Mouse (Mus musculus): ENCODE measurements at regions not wholly inside any gene's neighbourhood (a gene's known extent, or its start where the extent isn't known, plus 50 kb on each side); places are given as distances from the start of the nearest gene placed in this dataset.
A peak's percentile ranks its signal among the peaks of the same experiment; 100 is the strongest.

DNA sequence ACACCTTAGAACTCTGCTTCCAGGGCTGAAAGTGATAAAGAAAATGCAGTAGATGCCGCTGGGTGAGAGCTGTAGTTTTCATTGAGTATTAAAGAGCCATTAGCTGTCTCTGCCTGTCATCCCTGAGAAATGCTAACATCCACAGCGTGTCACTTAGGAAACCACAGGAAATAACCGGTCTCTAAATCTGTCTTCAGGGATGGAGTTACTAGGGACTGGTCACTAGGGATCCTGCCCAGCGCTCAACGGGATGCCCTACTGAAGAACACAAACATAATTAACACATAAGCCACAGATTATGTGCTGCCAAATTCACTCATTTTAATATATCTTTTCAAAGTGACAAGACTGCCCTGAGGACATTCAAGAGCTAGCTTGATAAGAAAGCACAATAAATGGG, 329.3 kb upstream of the Cdh4 start:
- no peak overlapping the region for H3K9ac ChIP-seq (replicated peaks)
- no peaks in the 10 kb centered on the region for H3K27me3 ChIP-seq
- WGBS: 48% methylated on average over 5 of the region's 5 CpGs
- H3K4me1 ChIP-seq: peaks cover 4% of the 10 kb centered on the region; the same call in 1 of the 2 replicates
- no peaks in the 10 kb centered on the region for H3K9me3 ChIP-seq
- no peaks in the 10 kb centered on the region for H3K36me3 ChIP-seq
- H3K27ac ChIP-seq (replicated peaks): no peak overlapping the region
- ATAC-seq (ENCODE audit: low FRiP score, low read depth): no peak
- H3K4me3 ChIP-seq: no peak overlapping the region
- no peak overlapping the region for H3K4me2 ChIP-seq (replicated peaks)

DNA sequence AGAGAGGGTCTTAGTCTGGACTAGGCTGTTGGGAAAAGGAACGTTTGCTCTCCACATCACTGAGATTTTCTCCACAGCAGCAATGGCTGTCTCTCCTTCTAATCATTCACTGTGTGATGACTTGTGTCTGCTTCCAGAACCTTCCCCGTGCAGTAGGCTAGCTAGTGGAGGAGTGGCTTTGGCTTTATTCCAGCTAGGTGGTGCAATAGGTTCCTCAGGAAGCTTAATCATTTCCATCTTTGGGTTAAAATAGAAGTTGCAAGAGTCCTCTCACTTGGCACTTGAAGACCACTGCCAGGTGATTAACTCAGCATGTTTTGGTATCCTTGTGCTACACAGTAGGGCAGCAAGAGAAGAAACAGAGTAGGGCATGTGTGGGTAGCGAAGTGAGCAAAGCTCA, 314.2 kb upstream of the Cdh4 start:
- 90% methylated on average over 3 of the region's 3 CpGs for WGBS
- no peak overlapping the region for H3K9ac ChIP-seq (replicated peaks)
- H3K4me2 ChIP-seq (replicated peaks): no peak overlapping the region
- H3K36me3 ChIP-seq: no peaks in the 10 kb centered on the region
- no peaks in the 10 kb centered on the region for H3K27me3 ChIP-seq
- H3K9me3 ChIP-seq: no peaks in the 10 kb centered on the region
- H3K4me3 ChIP-seq: no peak overlapping the region
- ATAC-seq (ENCODE audit: low FRiP score, low read depth): no peak
- no peak overlapping the region for H3K27ac ChIP-seq (replicated peaks)
- no peaks in the 10 kb centered on the region for H3K4me1 ChIP-seq

- no peak for ATAC-seq (ENCODE audit: low FRiP score, low read depth)
- no peaks in the 10 kb centered on the region for H3K36me3 ChIP-seq
- H3K9me3 ChIP-seq: no peaks in the 10 kb centered on the region
- H3K4me2 ChIP-seq (replicated peaks): no peak overlapping the region
- no peak overlapping the region for H3K9ac ChIP-seq (replicated peaks)
- no peak overlapping the region for H3K4me3 ChIP-seq
- H3K27ac ChIP-seq (replicated peaks): no peak overlapping the region
- WGBS: 89% methylated on average over 5 of the region's 5 CpGs
- no peaks in the 10 kb centered on the region for H3K27me3 ChIP-seq
- no peaks in the 10 kb centered on the region for H3K4me1 ChIP-seq
Measured at GRCm38 (mm10) chr2:179128432-179128831, 313.8 kb upstream of the Cdh4 start.

DNA sequence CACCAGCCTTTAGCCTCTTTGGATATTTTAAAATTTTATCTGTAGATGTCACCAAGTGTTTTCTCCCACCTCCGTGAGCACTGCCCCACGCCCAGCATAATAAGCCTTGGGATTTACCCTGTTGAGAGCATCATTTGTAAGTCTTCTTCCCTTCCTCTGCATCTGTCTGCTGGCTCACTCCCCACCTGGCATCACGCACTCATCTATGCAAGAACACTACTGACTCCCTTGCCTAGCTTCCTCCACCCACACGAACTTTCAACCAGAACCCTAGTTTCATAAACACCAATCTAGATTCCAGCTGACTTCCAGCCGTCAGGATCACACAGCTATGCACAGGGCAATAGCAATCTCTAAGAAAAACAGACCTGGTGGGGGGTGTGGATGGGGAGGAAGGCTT, 311.2 kb upstream of the Cdh4 start:
- Histone ChIP-seq H3K36me3 (no peaks in the 10 kb centered on the region), H3K4me1 (no peaks in the 10 kb centered on the region), H3K9ac (replicated peaks) (no peak overlapping the region), H3K4me3 (no peak overlapping the region), H3K9me3 (no peaks in the 10 kb centered on the region), H3K4me2 (replicated peaks) (no peak overlapping the region), H3K27ac (replicated peaks) (no peak overlapping the region), H3K27me3 (no peaks in the 10 kb centered on the region)
- no peak for ATAC-seq (ENCODE audit: low FRiP score, low read depth)
- WGBS: 80% methylated on average over 5 of the region's 5 CpGs

DNA sequence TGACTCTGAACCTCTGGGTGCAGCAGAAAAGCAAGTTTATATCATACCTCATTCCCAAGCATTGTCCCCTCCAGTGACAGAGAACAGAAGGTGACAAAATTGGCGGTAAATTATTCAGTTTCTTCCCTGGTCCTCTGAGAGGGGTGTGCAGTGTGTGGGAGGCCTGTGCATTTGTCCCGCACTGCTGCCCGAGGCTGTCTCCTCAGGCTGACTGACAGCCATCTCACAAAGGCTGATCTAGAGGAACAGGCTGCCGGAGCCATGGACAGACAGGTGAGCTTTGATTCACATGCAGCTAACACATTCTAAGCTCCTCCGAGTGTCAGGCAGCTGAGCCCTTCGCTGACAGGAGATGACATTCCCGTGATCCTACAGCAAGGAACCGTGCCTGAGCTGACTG, 299.9 kb upstream of the Cdh4 start:
- H3K36me3 ChIP-seq: no peaks in the 10 kb centered on the region
- H3K27me3 ChIP-seq: no peaks in the 10 kb centered on the region
- no peak overlapping the region for H3K4me3 ChIP-seq
- no peak overlapping the region for H3K4me2 ChIP-seq (replicated peaks)
- 75% methylated on average over 8 of the region's 8 CpGs for WGBS
- H3K9me3 ChIP-seq: no peaks in the 10 kb centered on the region
- no peak overlapping the region for H3K9ac ChIP-seq (replicated peaks)
- H3K27ac ChIP-seq (replicated peaks): no peak overlapping the region
- H3K4me1 ChIP-seq: no peaks in the 10 kb centered on the region
- ATAC-seq (ENCODE audit: low FRiP score, low read depth): 0 out of 2 replicates have a peak, but pooled peaks have one; percentile 38

DNA sequence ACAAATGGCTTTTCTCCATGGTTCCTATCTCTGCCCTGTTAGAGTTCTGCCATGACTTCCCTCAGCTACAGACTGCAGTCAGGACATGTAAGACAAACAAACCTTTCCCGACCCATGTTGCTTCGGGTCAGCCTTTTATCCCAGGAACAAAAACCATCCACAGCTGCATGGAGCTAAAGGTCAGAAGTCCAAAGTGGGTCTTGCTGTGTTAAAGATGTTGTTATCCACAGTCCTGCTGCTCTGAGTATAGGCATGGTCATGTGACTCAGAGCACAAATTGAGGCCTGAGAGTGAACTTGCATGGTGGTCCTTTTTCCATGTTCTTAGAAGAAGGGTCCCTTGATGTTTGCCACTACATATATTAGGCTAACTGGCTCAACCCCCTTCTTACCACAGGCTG, 296.5 kb upstream of the Cdh4 start:
- Histone ChIP-seq H3K9me3 (no peaks in the 10 kb centered on the region), H3K9ac (replicated peaks) (no peak overlapping the region), H3K27me3 (peaks cover 13% of the 10 kb centered on the region; the same call in 1 of the 2 replicates), H3K27ac (replicated peaks) (no peak overlapping the region), H3K4me2 (replicated peaks) (no peak overlapping the region), H3K36me3 (no peaks in the 10 kb centered on the region), H3K4me3 (no peak overlapping the region), H3K4me1 (0 out of 2 replicates have a peak, but pooled peaks cover 4% of the 10 kb centered on the region)
- 33% methylated on average over 2 of the region's 2 CpGs for WGBS
- no peak for ATAC-seq (ENCODE audit: low FRiP score, low read depth)

DNA sequence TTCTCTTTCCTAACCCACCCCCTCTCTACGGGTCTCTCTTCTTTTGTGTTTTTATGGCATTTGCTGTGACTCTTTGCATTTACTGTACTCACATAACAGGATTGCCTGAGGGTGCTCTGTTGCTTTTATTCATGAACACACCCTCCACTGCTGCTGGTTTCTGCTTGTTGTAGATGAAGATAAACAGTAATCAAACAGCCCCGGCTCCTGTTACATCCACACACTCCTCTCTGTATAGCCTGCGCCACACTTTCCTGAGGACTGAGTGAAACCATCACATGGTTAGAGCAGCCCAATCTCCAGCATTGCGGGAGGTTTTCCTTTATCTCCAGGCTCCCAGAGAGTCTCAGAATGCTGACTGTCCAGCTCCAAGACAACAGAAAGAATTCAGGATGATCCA, 296.0 kb upstream of the Cdh4 start:
- 76% methylated on average over 4 of the region's 4 CpGs for WGBS
- Histone ChIP-seq H3K9ac (replicated peaks) (no peak overlapping the region), H3K4me3 (no peak overlapping the region)

DNA sequence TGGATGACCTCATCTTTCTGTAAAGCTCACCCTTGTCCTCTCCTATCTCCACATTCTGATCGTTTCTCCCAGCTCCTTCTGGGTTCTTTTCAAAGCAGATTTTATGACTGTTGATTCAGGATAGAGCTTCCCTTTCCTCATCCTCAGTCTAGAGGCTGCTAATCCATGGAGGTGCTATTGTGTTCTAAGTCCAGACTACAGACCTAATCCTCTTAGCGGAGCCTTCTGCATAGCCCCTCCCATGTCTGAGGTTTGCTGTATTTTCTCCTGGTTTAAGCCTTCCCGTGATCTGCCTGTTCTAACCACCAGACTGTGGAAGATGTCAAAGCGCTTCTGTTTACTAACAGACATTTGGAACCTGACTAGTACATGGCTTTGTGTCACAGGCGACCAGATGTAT, 294.0 kb upstream of the Cdh4 start:
- Histone ChIP-seq H3K27ac (replicated peaks) (no peak overlapping the region), H3K9me3 (no peaks in the 10 kb centered on the region), H3K4me1 (0 out of 2 replicates have a peak, but pooled peaks cover 4% of the 10 kb centered on the region), H3K4me3 (no peak overlapping the region), H3K9ac (replicated peaks) (no peak overlapping the region), H3K36me3 (no peaks in the 10 kb centered on the region), H3K4me2 (replicated peaks) (no peak overlapping the region), H3K27me3 (peaks cover 13% of the 10 kb centered on the region; the same call in 1 of the 2 replicates)
- 0 out of 2 replicates have a peak, but pooled peaks have one; percentile 54 for ATAC-seq (ENCODE audit: low FRiP score, low read depth)
- 29% methylated on average over 5 of the region's 5 CpGs for whole genome bisulfite sequencing

More for the DNA sequence above, 296.0 kb upstream of the Cdh4 start:
- no peak for ATAC-seq (ENCODE audit: low FRiP score, low read depth)
- Histone ChIP-seq H3K27ac (replicated peaks) (no peak overlapping the region), H3K4me1 (0 out of 2 replicates have a peak, but pooled peaks cover 4% of the 10 kb centered on the region), H3K36me3 (no peaks in the 10 kb centered on the region), H3K4me2 (replicated peaks) (no peak overlapping the region), H3K9me3 (no peaks in the 10 kb centered on the region), H3K27me3 (peaks cover 13% of the 10 kb centered on the region; the same call in 1 of the 2 replicates)

GRCm38 (mm10) chr2:179148667-179149066, 293.6 kb upstream of the Cdh4 start:
- Histone ChIP-seq H3K4me3 (no peak overlapping the region), H3K9me3 (no peaks in the 10 kb centered on the region), H3K4me2 (replicated peaks) (no peak overlapping the region), H3K36me3 (no peaks in the 10 kb centered on the region), H3K4me1 (0 out of 2 replicates have a peak, but pooled peaks cover 4% of the 10 kb centered on the region), H3K27me3 (peaks cover 13% of the 10 kb centered on the region; the same call in 1 of the 2 replicates), H3K27ac (replicated peaks) (no peak overlapping the region), H3K9ac (replicated peaks) (no peak overlapping the region)
- WGBS: 66% methylated on average over 4 of the region's 4 CpGs
- no peak for ATAC-seq (ENCODE audit: low FRiP score, low read depth)

DNA sequence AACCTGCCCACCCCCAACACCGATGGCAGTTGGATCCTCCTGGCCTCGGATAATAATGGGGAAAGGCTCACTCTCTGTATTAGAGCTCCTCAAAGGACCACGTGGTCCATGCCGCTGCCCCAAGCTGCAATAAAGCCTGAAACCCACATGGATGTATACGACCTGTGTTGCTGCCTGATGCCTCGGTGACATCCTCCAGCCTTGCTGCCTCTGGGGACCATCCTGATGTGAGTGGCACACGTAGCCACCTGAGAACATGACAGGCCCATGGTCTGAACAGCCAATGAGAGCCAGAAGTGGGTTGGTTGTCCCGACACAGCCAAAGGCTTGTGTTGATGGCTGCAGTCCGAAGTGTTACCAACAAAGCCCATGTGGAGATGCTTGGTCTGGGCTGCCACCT, 283.4 kb upstream of the Cdh4 start:
- no peak overlapping the region for H3K9ac ChIP-seq (replicated peaks)
- H3K4me2 ChIP-seq (replicated peaks): no peak overlapping the region
- no peak overlapping the region for H3K4me3 ChIP-seq
- H3K36me3 ChIP-seq: no peaks in the 10 kb centered on the region
- no peak for ATAC-seq (ENCODE audit: low FRiP score, low read depth)
- no peaks in the 10 kb centered on the region for H3K9me3 ChIP-seq
- 91% methylated on average over 9 of the region's 9 CpGs for WGBS
- no peaks in the 10 kb centered on the region for H3K27me3 ChIP-seq
- no peak overlapping the region for H3K27ac ChIP-seq (replicated peaks)
- peaks cover 6% of the 10 kb centered on the region; the same call in 1 of the 2 replicates for H3K4me1 ChIP-seq

DNA sequence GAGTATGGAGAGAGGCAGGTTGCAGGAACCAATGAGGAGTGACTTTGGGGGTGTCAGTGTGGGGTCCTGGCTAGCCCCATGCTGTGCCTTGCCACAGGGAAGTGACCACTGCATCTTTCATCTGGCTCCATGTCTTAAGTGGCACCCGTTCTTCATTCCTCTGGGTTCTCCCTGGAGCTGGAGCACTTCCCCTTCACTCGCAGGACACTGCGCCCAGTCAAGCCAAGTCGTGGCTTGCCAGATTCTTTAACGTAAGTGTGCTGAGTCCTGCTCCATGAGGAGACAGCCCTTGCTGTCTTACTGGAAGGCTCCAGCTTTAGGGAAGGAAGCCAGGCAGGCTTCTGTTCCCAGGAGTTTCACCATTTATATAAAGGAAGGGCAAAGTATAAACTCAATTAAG, 279.1 kb upstream of the Cdh4 start:
- no peak overlapping the region for H3K4me3 ChIP-seq
- H3K27me3 ChIP-seq: no peaks in the 10 kb centered on the region; the same call in 1 of the 2 replicates
- no peak for ATAC-seq (ENCODE audit: low FRiP score, low read depth)
- no peaks in the 10 kb centered on the region for H3K36me3 ChIP-seq
- no peak overlapping the region for H3K9ac ChIP-seq (replicated peaks)
- no peaks in the 10 kb centered on the region for H3K9me3 ChIP-seq
- peaks cover 1% of the 10 kb centered on the region; the same call in 1 of the 2 replicates for H3K4me1 ChIP-seq
- WGBS: 84% methylated on average over 5 of the region's 5 CpGs
- no peak overlapping the region for H3K27ac ChIP-seq (replicated peaks)
- no peak overlapping the region for H3K4me2 ChIP-seq (replicated peaks)

DNA sequence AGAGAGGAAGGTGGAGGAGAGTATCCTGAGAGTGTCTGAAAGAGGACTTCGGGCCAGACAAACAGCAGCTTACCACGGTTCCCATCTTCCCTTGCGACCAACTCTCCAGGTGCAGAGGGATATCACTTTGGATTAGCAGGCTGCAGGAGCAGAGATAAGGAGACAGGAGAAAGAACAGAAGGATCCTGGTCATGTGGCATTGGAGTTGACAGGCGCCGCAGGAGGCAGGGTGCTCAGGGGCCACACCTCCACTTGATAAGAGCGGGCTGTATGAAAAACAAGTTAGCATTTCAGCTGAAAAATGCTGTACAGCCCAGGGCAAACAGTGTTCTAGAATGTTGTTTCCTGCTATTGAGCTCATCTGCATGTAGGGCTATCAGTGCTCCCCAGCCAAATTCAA, 272.1 kb upstream of the Cdh4 start:
- H3K4me3 ChIP-seq: no peak overlapping the region
- H3K36me3 ChIP-seq: no peaks in the 10 kb centered on the region
- 66% methylated on average over 6 of the region's 6 CpGs for WGBS
- no peaks in the 10 kb centered on the region for H3K4me1 ChIP-seq
- no peaks in the 10 kb centered on the region for H3K9me3 ChIP-seq
- no peak overlapping the region for H3K4me2 ChIP-seq (replicated peaks)
- no peak overlapping the region for H3K27ac ChIP-seq (replicated peaks)
- ATAC-seq (ENCODE audit: low FRiP score, low read depth): no peak
- H3K27me3 ChIP-seq: peaks cover 5% of the 10 kb centered on the region
- H3K9ac ChIP-seq (replicated peaks): no peak overlapping the region

DNA sequence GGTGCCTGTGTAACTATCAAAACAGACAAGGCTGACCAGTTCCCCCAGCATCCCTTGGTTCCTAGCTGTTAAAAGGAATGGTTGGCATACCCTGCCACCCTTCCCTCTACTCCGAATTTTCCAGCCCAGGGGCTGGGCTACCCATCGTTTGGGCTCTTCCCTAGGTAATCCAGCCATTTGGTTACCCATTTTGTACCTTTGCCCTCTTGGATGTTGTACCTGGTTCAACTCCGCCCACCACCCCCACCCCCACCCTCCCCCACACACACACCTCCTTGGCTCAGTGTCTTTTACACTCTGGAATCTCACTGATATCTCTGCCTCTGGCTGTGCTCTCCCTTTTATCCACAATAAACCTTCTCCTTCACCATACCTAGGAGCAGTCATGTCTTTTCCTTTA, 271.6 kb upstream of the Cdh4 start:
- WGBS: 60% methylated on average over 3 of the region's 3 CpGs
- H3K36me3 ChIP-seq: no peaks in the 10 kb centered on the region

More for the DNA sequence above, 271.6 kb upstream of the Cdh4 start:
- no peaks in the 10 kb centered on the region for H3K4me1 ChIP-seq
- no peak overlapping the region for H3K27ac ChIP-seq (replicated peaks)
- no peak overlapping the region for H3K4me2 ChIP-seq (replicated peaks)
- H3K4me3 ChIP-seq: no peak overlapping the region
- H3K9ac ChIP-seq (replicated peaks): no peak overlapping the region
- ATAC-seq (ENCODE audit: low FRiP score, low read depth): no peak
- peaks cover 5% of the 10 kb centered on the region for H3K27me3 ChIP-seq
- no peaks in the 10 kb centered on the region for H3K9me3 ChIP-seq

Measured in midbrain, embryonic 12.5 days (tissue).